Mouse (Mus musculus): ENCODE data around the gene Inpp4b. TPM values are rescaled to one million over a fixed set of nuclear protein-coding genes. Genes with fewer than 3 reads are reported as not detected.

Gene Inpp4b
- polyA plus RNA-seq, 1 experiment from 2014 or later: 6.6 TPM

- Histone ChIP-seq H3K9me3 (peaks cover 12% of the 10 kb centered on the region; the same call in 1 of the 2 replicates), H3K27ac (no peak overlapping the region), H3K4me2 (no peak overlapping the region), H3K27me3 (no peaks in the 10 kb centered on the region), H3K9ac (no peak overlapping the region), H3K36me3 (no peaks in the 10 kb centered on the region), H3K4me3 (no peak overlapping the region), H3K4me1 (replicated peaks) (no peaks in the 10 kb centered on the region)
- no peak; the same call in 1 of the 2 replicates for ATAC-seq (ENCODE audit: low FRiP score)
Measured at GRCm38 (mm10) chr8:82150272-82150671, 807.9 kb downstream of the Inpp4b start.

GRCm38 (mm10) chr8:82157928-82158327 is 815.6 kb downstream of the Inpp4b start:
- Histone ChIP-seq H3K4me2 (no peak overlapping the region), H3K27me3 (no peaks in the 10 kb centered on the region), H3K9me3 (peaks cover 10% of the 10 kb centered on the region; the same call in 1 of the 2 replicates), H3K27ac (no peak overlapping the region), H3K36me3 (no peaks in the 10 kb centered on the region), H3K4me1 (replicated peaks) (no peaks in the 10 kb centered on the region), H3K9ac (no peak overlapping the region), H3K4me3 (no peak overlapping the region)
- no peak for ATAC-seq (ENCODE audit: low FRiP score)
- 92% methylated on average over 1 of the region's 1 CpGs for WGBS
